Mouse (Mus musculus) MEL (cell line): Measurements from ENCODE around the gene Zfp950. TPM values are rescaled to one million over a fixed set of nuclear protein-coding genes. Genes with fewer than 3 reads are reported as not detected.
A peak's percentile ranks its signal among the peaks of the same experiment; 100 is the strongest.

Source experiments
- DNase-seq: peaks from one replicate; pipeline ENCODE4 v3.0.0; 2011; ENCODE audit warnings: low read depth, low spot score
- H3K27ac ChIP-seq: 2 replicates; pipeline ENCODE4 v1.5.1; 2012; ENCODE audit warnings: low read depth, mild to moderate bottlenecking, control low read depth, low read length, moderate library complexity; ENCODE audit not compliant: control insufficient read depth
- H3K27me3 ChIP-seq, 2 experiments: fragments of 150-350 bp in 1 of 2; sonication (generic) in 1 of 2; 2 replicates each; pipeline ENCODE4 v1.6.1; 2012; ENCODE audit warnings: low read length in 2 of 2, mild to moderate bottlenecking in 2 of 2, improper control_type of control experiment in 1 of 2, moderate library complexity in 1 of 2; ENCODE audit not compliant: insufficient read depth in 2 of 2, control insufficient read depth in 1 of 2
- H3K36me3 ChIP-seq, 2 experiments: 2 replicates each; pipeline ENCODE4 v1.6.1; 2012 to 2014; ENCODE audit warnings: low read length in 2 of 2, improper control_type of control experiment in 1 of 2, inconsistent platforms in 1 of 2, mild to moderate bottlenecking in 1 of 2; ENCODE audit not compliant: insufficient read depth in 2 of 2, control insufficient read depth in 1 of 2
- H3K4me1 ChIP-seq, 2 experiments: fragments of 150-350 bp in 1 of 2; sonication (generic) in 1 of 2; 2 replicates each; pipeline ENCODE4 v1.6.1; 2012; ENCODE audit warnings: low read length in 2 of 2, improper control_type of control experiment in 1 of 2, mild to moderate bottlenecking in 1 of 2; ENCODE audit not compliant: insufficient read depth in 2 of 2, control insufficient read depth in 1 of 2
- H3K4me3 ChIP-seq, 2 experiments: fragments of 150-350 bp in 1 of 2; sonication (generic) in 1 of 2; 2 replicates each; pipeline ENCODE4 v1.5.1; 2012; ENCODE audit warnings: low read depth in 2 of 2, low read length in 2 of 2, mild to moderate bottlenecking in 2 of 2, moderate library complexity in 2 of 2, control low read depth in 1 of 2, improper control_type of control experiment in 1 of 2; ENCODE audit not compliant: control insufficient read depth in 1 of 2, insufficient read depth in 1 of 2
- H3K79me2 ChIP-seq: 2 replicates; pipeline ENCODE4 v1.6.1; 2012; ENCODE audit warnings: mild to moderate bottlenecking, low read length, moderate library complexity; ENCODE audit not compliant: control insufficient read depth, poor library complexity, insufficient read depth
- H3K9ac ChIP-seq: 2 replicates; pipeline ENCODE4 v1.6.1; 2012; ENCODE audit warnings: low read depth, mild to moderate bottlenecking, control low read depth, low read length, moderate library complexity; ENCODE audit not compliant: control insufficient read depth, poor library complexity, severe bottlenecking
- H3K9me3 ChIP-seq: fragments of 150-350 bp; sonication (generic); replicated peaks from 2 replicates; pipeline ENCODE4 v1.6.1; 2012; ENCODE audit warnings: mild to moderate bottlenecking, low read length, improper control_type of control experiment, moderate library complexity; ENCODE audit not compliant: insufficient read depth
- CHD1 ChIP-seq: IDR thresholded peaks from 2 replicates; pipeline ENCODE4 v1.6.1; 2012; ENCODE audit warnings: low read depth, mild to moderate bottlenecking, inconsistent platforms, low read length, improper control_type of control experiment
- CHD2 ChIP-seq: IDR thresholded peaks from 2 replicates; pipeline ENCODE4 v1.6.1; 2011; ENCODE audit warnings: low read length, improper control_type of control experiment
- CTCF ChIP-seq, 3 experiments: IDR thresholded peaks in 2 of 3; conservative IDR thresholded peaks in 1 of 3; 2 replicates each; pipeline ENCODE4 v1.5.1; 2011 to 2012; ENCODE audit warnings: low read length in 3 of 3, low read depth in 2 of 3, mild to moderate bottlenecking in 2 of 3, improper control_type of control experiment in 1 of 3, inconsistent platforms in 1 of 3, mixed read lengths in 1 of 3, moderate library complexity in 1 of 3; ENCODE audit not compliant: control insufficient read depth in 1 of 3, insufficient read depth in 1 of 3, poor library complexity in 1 of 3, severe bottlenecking in 1 of 3
- EP300 ChIP-seq, 2 experiments: IDR thresholded peaks; 2 replicates each; pipeline ENCODE4 v1.6.1; 2011; ENCODE audit warnings: improper control_type of control experiment in 2 of 2, low read length in 2 of 2, low read depth in 1 of 2, mild to moderate bottlenecking in 1 of 2
- ETS1 ChIP-seq: IDR thresholded peaks from 2 replicates; pipeline ENCODE4 v1.6.1; 2012; ENCODE audit warnings: low read depth, mild to moderate bottlenecking, inconsistent platforms, low read length, improper control_type of control experiment, moderate library complexity
- GABPA ChIP-seq: IDR thresholded peaks from 2 replicates; pipeline ENCODE4 v1.6.1; 2012; ENCODE audit warnings: low read depth, mild to moderate bottlenecking, inconsistent platforms, low read length, improper control_type of control experiment, moderate library complexity
- GATA1 ChIP-seq: IDR thresholded peaks from 2 replicates; pipeline ENCODE4 v1.6.1; 2011; ENCODE audit warnings: low read depth, low read length, improper control_type of control experiment
- HCFC1 ChIP-seq: IDR thresholded peaks from 2 replicates; pipeline ENCODE4 v1.6.1; 2012; ENCODE audit warnings: low read depth, mild to moderate bottlenecking, inconsistent platforms, low read length, improper control_type of control experiment, moderate library complexity
- MAFK ChIP-seq: IDR thresholded peaks from 2 replicates; pipeline ENCODE4 v1.6.1; 2011; ENCODE audit warnings: low read depth, mild to moderate bottlenecking, low read length, improper control_type of control experiment, borderline replicate concordance
- MAX ChIP-seq: IDR thresholded peaks from 2 replicates; pipeline ENCODE4 v1.6.1; 2011; ENCODE audit warnings: low read length, improper control_type of control experiment
- MAZ ChIP-seq: IDR thresholded peaks from 2 replicates; pipeline ENCODE4 v1.6.1; 2012; ENCODE audit warnings: low read depth, mild to moderate bottlenecking, inconsistent platforms, low read length, improper control_type of control experiment
- MXI1 ChIP-seq: IDR thresholded peaks from 2 replicates; pipeline ENCODE4 v1.6.1; 2011; ENCODE audit warnings: mild to moderate bottlenecking, low read depth, low read length, improper control_type of control experiment
- MYB ChIP-seq: IDR thresholded peaks from 2 replicates; pipeline ENCODE4 v1.6.1; 2011; ENCODE audit warnings: mild to moderate bottlenecking, low read depth, low read length, improper control_type of control experiment
- MYC ChIP-seq: IDR thresholded peaks from 2 replicates; pipeline ENCODE4 v1.6.1; 2011; ENCODE audit warnings: low read depth, mild to moderate bottlenecking, low read length, improper control_type of control experiment, moderate library complexity
- NELFE ChIP-seq: IDR thresholded peaks from 2 replicates; pipeline ENCODE4 v1.6.1; 2011; ENCODE audit warnings: low read depth, low read length, improper control_type of control experiment
- RCOR1 ChIP-seq: IDR thresholded peaks from 2 replicates; pipeline ENCODE4 v1.6.1; 2012; ENCODE audit warnings: low read depth, mild to moderate bottlenecking, inconsistent platforms, low read length, improper control_type of control experiment
- SIN3A ChIP-seq: IDR thresholded peaks from 2 replicates; pipeline ENCODE4 v1.6.1; 2012; ENCODE audit warnings: low read length, improper control_type of control experiment, inconsistent platforms
- SMC3 ChIP-seq: IDR thresholded peaks from 2 replicates; pipeline ENCODE4 v1.6.1; 2011; ENCODE audit warnings: low read depth, low read length, improper control_type of control experiment
- TAL1 ChIP-seq: IDR thresholded peaks from 2 replicates; pipeline ENCODE4 v1.6.1; 2012; ENCODE audit warnings: mild to moderate bottlenecking, inconsistent platforms, low read length, moderate library complexity, mixed read lengths
- TCF12 ChIP-seq: IDR thresholded peaks from 2 replicates; pipeline ENCODE4 v1.6.1; 2014; ENCODE audit warnings: low read depth, mild to moderate bottlenecking, inconsistent platforms, low read length, improper control_type of control experiment, moderate library complexity
- UBTF ChIP-seq: IDR thresholded peaks from 2 replicates; pipeline ENCODE4 v1.6.1; 2012; ENCODE audit warnings: low read depth, mild to moderate bottlenecking, inconsistent platforms, low read length, improper control_type of control experiment, moderate library complexity, borderline replicate concordance; ENCODE audit not compliant: insufficient read depth
- ZC3H11A ChIP-seq: IDR thresholded peaks from 2 replicates; pipeline ENCODE4 v1.6.1; 2012; ENCODE audit warnings: low read depth, mild to moderate bottlenecking, inconsistent platforms, low read length, improper control_type of control experiment
- ZNF384 ChIP-seq: IDR thresholded peaks from 2 replicates; pipeline ENCODE4 v1.6.1; 2012; ENCODE audit warnings: low read depth, mild to moderate bottlenecking, inconsistent platforms, low read length, improper control_type of control experiment
- polyA plus RNA-seq, 2 experiments: library from polyadenylated mRNA; stranded (reverse) in 1 of 2; unstranded in 1 of 2; fragments of >175 nt in 1 of 2; fragments of >200 nt in 1 of 2; gene quantifications; 2 replicates each; pipeline versions ENCODE4 v1.2.1 to v1.2.4; 2012; ENCODE audit warnings: low replicate concordance in 2 of 2, low read depth in 1 of 2; ENCODE audit not compliant: insufficient read length in 2 of 2, insufficient read depth in 1 of 2, missing spikeins in 1 of 2
- total RNA-seq: library from RNA; depleted of rRNA; stranded (reverse); fragments of 300-350 nt; gene quantifications from 2 replicates; pipeline ENCODE4 v1.2.3, GENCODE M21; 2012

The Zfp950 gene
- total and polyA plus RNA-seq, 3 experiments: 5.4 to 113 (median 12.1) TPM

GRCm38 (mm10) chr19:61085217-61085616, 55.4 kb downstream of the Zfp950 start:
- Histone ChIP-seq H3K4me1 (peaks cover 16 to 29% of the 10 kb centered on the region in 2 experiments), H3K27ac (peak overlapping the region; percentile 29; the same call in 1 of the 2 replicates), H3K9me3 (no peaks in the 10 kb centered on the region), H3K4me3 (no peak overlapping the region), H3K79me2 (no peaks in the 10 kb centered on the region), H3K27me3 (no peaks in the 10 kb centered on the region), H3K36me3 (peaks cover 0 to 24% of the 10 kb centered on the region in 2 experiments; a peak in 2 of 4 replicates), H3K9ac (no peak overlapping the region)
- peak; percentile 80 for DNase-seq
- TF ChIP-seq CHD1 (no peak), MYB (0 out of 2 replicates have a peak, but pooled peaks have one; percentile 43), TCF12 (peak; percentile 96), ETS1 (peak; percentile 89), EP300 (IDR thresholded peaks at IDR 0.05; ENCODE audit: low read depth in 1 of 2, low read length in 2 of 2) (peak; percentile 94 to 98), TAL1 (peak; percentile 94), MYC (peak; percentile 48; the same call in 1 of the 2 replicates), MAZ (peak; percentile 19; the same call in 1 of the 2 replicates), ZNF384 (peak; percentile 99), MAFK (peak; percentile 59; the same call in 1 of the 2 replicates), HCFC1 (0 out of 2 replicates have a peak, but pooled peaks have one; percentile 25), CTCF (IDR thresholded peaks at IDR 0.05 in 2 of 3, conservative IDR thresholded peaks at IDR 0.05 in 1 of 3; ENCODE audit: control insufficient read depth in 1 of 3, insufficient read depth in 1 of 3, low read depth in 2 of 3, low read length in 3 of 3, poor library complexity in 1 of 3, severe bottlenecking in 1 of 3) (peak in 1 of 3 experiments; percentile 1; a peak in 1 of 6 replicates), SMC3 (peak; percentile 22; the same call in 1 of the 2 replicates), UBTF (no peak), MAX (no peak), RCOR1 (peak; percentile 99), GATA1 (peak; percentile 96), NELFE (no peak), SIN3A (peak; percentile 79), GABPA (no peak), MXI1 (peak; percentile 44), CHD2 (0 out of 2 replicates have a peak, but pooled peaks have one; percentile 17), ZC3H11A (0 out of 2 replicates have a peak, but pooled peaks have one; percentile 10)
